Mouse (Mus musculus) intestine, embryonic 14.5 days (tissue): Measurements from ENCODE around the gene Loxl1. TPM values are rescaled to one million over a fixed set of nuclear protein-coding genes. Genes with fewer than 3 reads are reported as not detected.
A peak's percentile ranks its signal among the peaks of the same experiment; 100 is the strongest.

Experiments
- ATAC-seq: fragments of 200-750 bp; cut with Nextera tagmentation; replicated peaks from 2 replicates; pipeline ENCODE4 v1.8.0; 2017; ENCODE audit warnings: low read depth, moderate number of reproducible peaks, moderate TSS enrichment, moderate library complexity; ENCODE audit not compliant: low FRiP score, low TSS enrichment
- DNase-seq: peaks from one replicate; pipeline ENCODE4 v3.0.0-alpha.2; 2018; ENCODE audit warnings: low spot score
- H3K27ac ChIP-seq: fragments of 300-500 bp; sonication (generic); 2 replicates; pipeline ENCODE4 v1.5.1; 2014; ENCODE audit warnings: low read depth, mild to moderate bottlenecking, control low read depth
- H3K27me3 ChIP-seq: fragments of 300-500 bp; sonication (generic); replicated peaks from 2 replicates; pipeline ENCODE4 v1.6.1; 2014; ENCODE audit warnings: low read length, control low read depth; ENCODE audit not compliant: control insufficient read depth, insufficient read depth
- H3K36me3 ChIP-seq: fragments of 300-500 bp; sonication (generic); 2 replicates; pipeline ENCODE4 v1.6.1; 2014; ENCODE audit warnings: low read length, control low read depth; ENCODE audit not compliant: control insufficient read depth, insufficient read depth
- H3K4me1 ChIP-seq: fragments of 300-500 bp; sonication (generic); replicated peaks from 2 replicates; pipeline ENCODE4 v1.6.1; 2014; ENCODE audit warnings: low read length, control low read depth, mixed read lengths; ENCODE audit not compliant: control insufficient read depth, insufficient read depth
- H3K4me2 ChIP-seq: fragments of 300-500 bp; sonication (generic); 2 replicates; pipeline ENCODE4 v1.6.1; 2014; ENCODE audit warnings: low read length
- H3K4me3 ChIP-seq: fragments of 300-500 bp; sonication (generic); 2 replicates; pipeline ENCODE4 v1.5.1; 2014; ENCODE audit warnings: low read depth, low read length, control low read depth, mixed read lengths
- H3K9ac ChIP-seq: fragments of 300-500 bp; sonication (generic); 2 replicates; pipeline ENCODE4 v1.6.1; 2014; ENCODE audit warnings: mild to moderate bottlenecking, low read length
- H3K9me3 ChIP-seq: fragments of 300-500 bp; sonication (generic); 2 replicates; pipeline ENCODE4 v1.6.1; 2016; ENCODE audit warnings: low read length, control low read depth; ENCODE audit not compliant: control insufficient read depth
- WGBS: fragments of 180-500 bp; shearing (Covaris S2); extraction: QIAGEN DNeasy Blood & Tissue Kit; methylation state at CpG from one replicate; pipeline ENCODE4 v1.1.7; 2014; 5-methylcytosine and 5-hydroxymethylcytosine counted together
- polyA plus RNA-seq: library from polyadenylated mRNA; unstranded; fragments of >200 nt; fragmentation: Nextera tagmentation; extraction: Ambion mirVana; gene quantifications from 2 replicates; pipeline ENCODE4 v1.2.1, GENCODE M21; 2014

Loxl1 gene
- polyA plus RNA-seq, 1 experiment from 2014 or later, result 31.8 TPM

DNA sequence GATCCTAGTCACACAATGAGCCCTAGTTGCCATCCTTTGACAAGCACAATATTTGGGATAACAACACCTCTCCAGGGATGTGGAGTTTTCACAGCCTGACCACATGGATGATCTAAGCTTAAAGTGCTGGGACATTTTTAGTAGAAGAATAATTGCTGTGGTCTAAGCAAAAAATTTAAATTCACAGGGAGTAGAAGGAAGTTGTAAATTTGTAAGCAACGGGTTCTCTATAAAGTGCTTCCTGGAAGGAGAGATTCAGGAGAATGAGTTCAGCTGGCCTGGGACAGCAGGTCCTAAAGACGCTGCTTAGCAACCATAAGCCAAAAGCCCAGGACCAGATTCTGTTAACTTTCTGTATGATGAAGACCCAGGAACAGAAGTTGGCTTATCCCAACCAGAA is 23.1 kb downstream of the Loxl1 start:
- H3K4me3 ChIP-seq, result no peak overlapping the region
- H3K4me1 ChIP-seq, result no peaks in the 10 kb centered on the region
- H3K9ac ChIP-seq, result no peak overlapping the region
- H3K27me3 ChIP-seq, result no peaks in the 10 kb centered on the region
- no peak overlapping the region for H3K4me2 ChIP-seq
- no peak for ATAC-seq
- WGBS, result 58% methylated on average over 2 of the region's 2 CpGs
- H3K9me3 ChIP-seq, result no peaks in the 10 kb centered on the region
- 0 out of 2 replicates have a peak, but pooled peaks cover 3% of the 10 kb centered on the region for H3K36me3 ChIP-seq
- DNase-seq, result no peak
- H3K27ac ChIP-seq, result no peak overlapping the region

GRCm38 (mm10) chr9:58289090-58289489 is 23.9 kb downstream of the Loxl1 start:
- no peak overlapping the region for H3K9ac ChIP-seq
- 57% methylated on average over 1 of the region's 1 CpGs for WGBS
- H3K9me3 ChIP-seq, result no peaks in the 10 kb centered on the region
- no peaks in the 10 kb centered on the region for H3K4me1 ChIP-seq
- DNase-seq (no peak), ATAC-seq (no peak)
- no peaks in the 10 kb centered on the region for H3K27me3 ChIP-seq
- H3K27ac ChIP-seq, result no peak overlapping the region
- H3K4me3 ChIP-seq, result no peak overlapping the region
- 0 out of 2 replicates have a peak, but pooled peaks cover 3% of the 10 kb centered on the region for H3K36me3 ChIP-seq
- H3K4me2 ChIP-seq, result no peak overlapping the region

DNA sequence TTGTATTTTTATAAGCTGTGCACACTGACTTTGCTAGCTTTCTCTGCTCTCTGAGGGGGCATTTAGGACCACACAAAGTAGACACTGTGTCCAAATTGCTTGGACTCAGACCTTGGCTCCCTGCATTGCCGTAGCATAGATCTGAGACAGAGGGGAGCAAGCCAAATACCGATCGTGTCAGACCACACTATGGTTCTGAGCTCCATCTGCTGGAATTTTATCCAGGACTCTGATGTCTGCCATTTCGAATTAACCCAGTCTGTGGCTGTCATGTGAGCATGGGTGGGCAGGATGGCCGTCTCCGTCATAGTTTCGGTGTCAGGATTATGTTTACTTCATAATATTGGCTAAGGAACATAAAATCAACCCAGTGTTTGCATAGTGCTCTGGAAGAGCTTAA is 29.6 kb downstream of the Loxl1 start:
- 0 out of 2 replicates have a peak, but pooled peaks cover 1% of the 10 kb centered on the region for H3K36me3 ChIP-seq
- 60% methylated on average over 7 of the region's 7 CpGs for WGBS
- no peaks in the 10 kb centered on the region for H3K9me3 ChIP-seq
- DNase-seq (no peak), ATAC-seq (no peak)
- H3K27me3 ChIP-seq, result no peaks in the 10 kb centered on the region
- H3K4me1 ChIP-seq, result no peaks in the 10 kb centered on the region
- H3K4me3 ChIP-seq, result no peak overlapping the region
- no peak overlapping the region for H3K27ac ChIP-seq
- H3K4me2 ChIP-seq, result no peak overlapping the region
- H3K9ac ChIP-seq, result no peak overlapping the region

DNA sequence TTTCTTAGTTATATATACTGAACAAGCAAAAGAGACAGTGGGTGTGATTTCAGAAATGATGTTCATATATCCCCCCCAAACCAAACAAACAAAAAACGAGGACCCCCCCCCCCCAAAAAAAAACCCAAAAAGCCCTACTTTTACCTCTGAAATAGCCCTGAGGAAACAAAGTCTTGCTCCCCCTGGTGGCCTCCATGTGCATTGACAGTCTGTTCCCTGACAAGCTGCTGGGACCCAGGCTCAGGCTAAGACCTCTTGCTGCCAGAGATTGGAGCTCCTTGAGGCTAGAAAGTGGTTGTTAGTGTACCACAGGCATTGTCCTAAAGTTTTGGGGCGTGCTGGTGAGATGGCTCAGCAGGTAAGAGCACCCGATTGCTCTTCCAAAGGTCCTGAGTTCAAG is 31.4 kb downstream of the Loxl1 start:
- no peaks in the 10 kb centered on the region for H3K27me3 ChIP-seq
- H3K36me3 ChIP-seq, result no peaks in the 10 kb centered on the region
- no peak overlapping the region for H3K9ac ChIP-seq
- no peak overlapping the region for H3K4me3 ChIP-seq
- DNase-seq, result no peak
- no peaks in the 10 kb centered on the region for H3K9me3 ChIP-seq
- no peak overlapping the region for H3K4me2 ChIP-seq
- no peak overlapping the region for H3K27ac ChIP-seq
- WGBS, result 58% methylated on average over 3 of the region's 3 CpGs
- H3K4me1 ChIP-seq, result no peaks in the 10 kb centered on the region
- ATAC-seq, result no peak

DNA sequence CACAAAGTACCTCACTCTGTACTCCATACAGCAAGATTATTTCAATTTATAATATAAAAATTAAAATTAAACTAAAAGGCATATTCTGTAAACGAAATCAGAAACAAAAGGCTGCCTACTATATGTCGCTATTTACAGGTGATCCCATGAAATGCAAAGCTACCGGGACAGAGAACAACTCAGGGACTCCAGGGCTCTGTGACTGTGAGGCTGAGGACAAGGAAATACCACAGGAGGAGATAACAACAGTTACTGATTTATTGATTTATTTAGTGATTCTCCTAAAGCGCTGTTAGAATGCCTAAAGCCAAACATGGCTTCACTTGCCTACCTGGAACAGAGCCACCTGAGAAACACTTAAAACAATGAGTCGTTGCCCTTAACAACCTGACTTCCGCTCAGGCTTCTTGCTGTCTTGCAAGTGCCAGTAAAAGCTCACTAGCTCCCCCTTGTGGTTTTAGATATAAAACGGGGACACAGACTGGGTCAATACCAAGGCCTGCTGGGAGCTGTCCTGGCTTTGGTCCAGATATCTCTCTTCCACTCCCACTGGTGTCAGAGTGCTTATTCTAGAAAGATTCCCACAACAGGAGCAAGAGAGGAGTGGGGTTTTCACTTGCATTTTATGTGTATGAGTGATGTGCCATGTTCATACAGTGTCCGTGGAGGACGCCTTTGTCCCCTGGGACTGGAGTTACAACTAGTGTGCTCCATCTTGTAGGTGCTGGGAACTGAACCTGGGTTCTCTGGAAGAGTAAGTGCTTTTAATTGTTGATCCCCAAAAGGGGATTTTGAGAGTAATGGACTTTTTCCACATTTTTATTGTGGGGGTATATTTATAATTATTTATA is 32.5 kb downstream of the Loxl1 start:
- H3K4me3 ChIP-seq, result no peak overlapping the region
- H3K27me3 ChIP-seq, result no peaks in the 10 kb centered on the region
- DNase-seq (peak; percentile 78), ATAC-seq (peak; percentile 74)
- 40% methylated on average over 9 of the region's 9 CpGs for WGBS
- H3K9me3 ChIP-seq, result no peaks in the 10 kb centered on the region
- H3K27ac ChIP-seq, result no peak overlapping the region
- no peaks in the 10 kb centered on the region for H3K36me3 ChIP-seq
- no peak overlapping the region for H3K9ac ChIP-seq
- no peaks in the 10 kb centered on the region; the same call in 1 of the 2 replicates for H3K4me1 ChIP-seq
- H3K4me2 ChIP-seq, result no peak overlapping the region

DNA sequence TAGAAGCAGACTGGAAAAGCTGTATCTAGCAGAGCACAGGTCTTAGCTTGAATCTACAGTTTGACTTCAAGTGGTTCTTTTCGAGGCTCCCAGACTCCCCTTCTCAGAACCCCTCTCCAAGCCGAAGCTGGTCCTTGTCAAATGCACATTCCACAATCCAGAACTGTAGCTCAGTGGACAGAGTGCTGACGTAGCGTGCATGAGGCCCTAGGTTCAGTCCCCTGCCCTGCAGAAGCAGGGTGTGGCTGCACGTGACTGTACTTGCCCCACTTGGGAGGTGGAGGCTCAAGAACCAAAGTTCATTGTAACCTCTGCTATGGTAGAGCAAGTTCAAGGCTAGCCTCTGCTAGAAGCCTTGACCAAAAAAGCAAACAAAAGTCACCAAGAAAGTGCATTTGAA is 33.2 kb downstream of the Loxl1 start:
- Histone ChIP-seq H3K36me3 (no peaks in the 10 kb centered on the region), H3K9ac (no peak overlapping the region), H3K27ac (no peak overlapping the region), H3K9me3 (no peaks in the 10 kb centered on the region), H3K4me2 (no peak overlapping the region), H3K4me1 (peaks cover 6% of the 10 kb centered on the region), H3K27me3 (no peaks in the 10 kb centered on the region), H3K4me3 (no peak overlapping the region)
- DNase-seq (no peak), ATAC-seq (0 out of 2 replicates have a peak, but pooled peaks have one; percentile 28)
- 47% methylated on average over 5 of the region's 5 CpGs for WGBS

- Histone ChIP-seq H3K9ac (no peak overlapping the region), H3K36me3 (no peaks in the 10 kb centered on the region), H3K4me2 (no peak overlapping the region), H3K4me3 (no peak overlapping the region), H3K9me3 (no peaks in the 10 kb centered on the region), H3K27ac (no peak overlapping the region), H3K27me3 (no peaks in the 10 kb centered on the region), H3K4me1 (peaks cover 7% of the 10 kb centered on the region)
- WGBS, result 64% methylated on average over 4 of the region's 4 CpGs
- ATAC-seq, result no peak
- no peak for DNase-seq
These were observed 33.9 kb downstream of the Loxl1 start for GRCm38 (mm10) chr9:58278821-58279723.

- Histone ChIP-seq H3K36me3 (no peaks in the 10 kb centered on the region), H3K4me1 (peaks cover 7% of the 10 kb centered on the region), H3K9me3 (no peaks in the 10 kb centered on the region), H3K27me3 (no peaks in the 10 kb centered on the region), H3K27ac (no peak overlapping the region), H3K4me3 (no peak overlapping the region), H3K4me2 (no peak overlapping the region), H3K9ac (no peak overlapping the region)
- no peak for DNase-seq
- WGBS, result 93% methylated on average over 4 of the region's 4 CpGs
- ATAC-seq, result no peak
These were observed 34.7 kb downstream of the Loxl1 start for GRCm38 (mm10) chr9:58278313-58278712.
